Mouse (Mus musculus) lung, postnatal 4 days (tissue): ENCODE data around the gene Klf12.

ENCODE experiments used
- DNase-seq, 2 experiments: peaks; one replicate each; pipeline ENCODE4 v3.0.0; 2021

The Klf12 gene

DNA sequence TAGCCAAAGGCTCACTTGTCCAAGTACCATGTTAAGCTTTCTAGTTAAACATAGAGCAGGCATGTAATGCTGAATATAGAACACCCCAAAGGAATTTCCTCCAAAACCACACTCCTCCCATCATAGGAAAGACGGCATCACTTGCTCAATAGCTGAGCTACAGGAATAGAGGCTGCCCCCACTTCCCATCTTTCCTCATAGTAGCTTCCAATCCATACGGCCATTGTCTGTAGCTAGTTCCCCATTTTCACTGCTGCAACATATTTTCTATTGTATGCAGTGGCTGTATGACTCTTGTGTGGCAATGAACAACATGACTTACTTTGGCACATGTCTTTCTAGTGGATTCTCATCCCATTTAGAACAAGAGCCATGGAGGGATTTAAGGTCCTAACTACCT lies 267.3 kb downstream of the Klf12 start:
- DNase-seq = no peak

DNA sequence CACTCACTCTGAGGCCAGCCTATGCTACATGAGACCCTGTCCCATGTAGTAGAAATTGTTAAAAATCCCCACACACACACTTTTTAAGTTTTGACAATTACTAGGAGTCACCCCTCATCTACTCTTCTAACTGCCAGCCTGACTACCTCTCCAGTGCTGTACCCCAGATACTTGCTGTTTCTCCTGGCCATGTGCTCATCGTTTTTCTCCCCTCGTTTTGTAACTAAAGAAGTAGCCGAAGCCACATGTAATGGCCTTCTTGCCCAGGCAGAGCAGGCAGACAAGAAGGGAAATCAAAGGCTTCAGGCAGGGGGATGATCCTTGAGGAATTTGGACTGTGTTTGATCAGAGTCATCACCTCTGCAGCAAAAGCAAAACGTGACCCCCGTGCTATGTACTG lies 274.0 kb downstream of the Klf12 start:
- DNase-seq = no peak

DNA sequence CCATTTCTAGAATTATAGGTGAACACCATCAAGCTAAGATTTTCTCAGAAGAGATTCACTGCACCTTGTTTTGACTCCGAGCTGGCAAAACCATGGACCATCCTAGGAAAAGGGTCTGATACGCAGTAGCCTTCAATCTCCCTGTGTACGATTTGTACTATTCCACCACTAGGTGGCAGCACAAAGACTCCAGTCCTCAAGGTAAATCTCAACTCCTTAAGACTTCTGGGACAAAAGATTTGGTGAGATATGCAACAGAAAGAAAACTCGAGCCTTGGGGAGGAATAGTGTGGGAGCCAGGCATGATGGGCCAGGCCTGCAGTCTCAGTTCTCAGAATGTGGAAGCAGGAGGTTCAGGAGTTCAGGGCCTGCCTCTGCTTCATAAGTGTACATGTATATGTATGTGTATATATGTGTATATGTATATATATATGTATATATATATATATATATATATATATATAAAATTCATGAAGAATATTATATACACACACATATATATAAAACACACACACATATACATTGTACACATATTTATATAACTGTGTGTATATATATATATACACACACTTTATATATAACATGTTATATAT lies 274.6 kb downstream of the Klf12 start:
- peak in 1 of 2 experiments; percentile 27 for DNase-seq

DNA sequence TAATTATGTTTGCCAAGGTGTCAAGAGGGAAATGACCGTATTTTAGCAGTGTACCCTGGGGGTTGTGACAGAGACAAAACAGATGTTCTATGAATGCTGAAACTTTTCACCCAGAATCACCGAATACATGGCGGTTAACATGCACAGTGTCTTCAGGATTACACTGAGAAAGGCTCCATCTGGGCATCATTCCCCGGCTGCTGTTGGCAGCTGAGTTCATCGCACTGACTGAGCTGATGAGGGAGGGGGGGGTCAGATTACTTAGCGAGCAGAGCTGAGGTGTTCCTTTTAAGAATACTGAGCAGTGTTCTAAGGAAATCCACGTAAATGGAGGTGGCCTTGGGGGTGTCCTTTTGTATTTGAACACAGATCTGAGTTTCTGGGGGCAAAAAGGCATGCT lies 301.0 kb downstream of the Klf12 start:
- peak in 1 of 2 experiments; percentile 22 for DNase-seq

DNA sequence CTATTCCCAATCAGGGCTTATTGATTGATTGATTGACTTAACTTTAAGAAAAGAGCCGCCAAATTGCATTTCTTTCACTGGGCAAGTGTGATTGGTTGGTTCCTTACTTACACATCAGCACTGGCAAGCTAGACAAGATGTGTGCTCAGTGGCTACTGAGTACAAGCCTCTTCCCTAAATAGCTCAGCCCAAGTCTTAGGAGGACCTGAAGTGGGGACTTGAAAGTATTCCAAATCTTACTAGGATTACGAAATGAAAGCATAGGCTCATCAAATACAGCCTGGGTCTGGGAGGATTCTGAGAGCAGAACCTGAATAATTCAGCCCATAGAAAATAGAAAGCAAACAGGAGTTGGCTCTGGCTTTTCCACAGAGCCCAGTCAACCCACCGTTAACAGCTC lies 303.3 kb downstream of the Klf12 start:
- no peak for DNase-seq

DNA sequence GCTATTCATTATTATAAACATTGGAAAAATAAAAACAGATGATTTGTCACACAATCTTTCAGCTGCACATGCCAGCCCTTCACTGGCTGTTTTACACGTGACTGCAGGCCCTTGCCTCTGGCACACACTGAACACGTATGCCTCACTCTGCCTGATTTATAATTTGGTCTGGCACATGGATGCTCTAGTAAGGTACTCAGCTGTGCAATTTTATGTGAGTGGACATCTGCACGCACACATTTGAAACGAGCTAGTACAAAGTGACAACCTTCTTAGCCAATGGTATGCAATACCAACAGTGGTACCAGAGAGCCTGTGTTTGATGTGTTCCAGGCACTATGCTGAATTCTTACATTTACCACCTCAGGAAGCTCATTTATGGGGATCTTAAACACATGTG lies 316.6 kb downstream of the Klf12 start:
- no peak for DNase-seq

DNA sequence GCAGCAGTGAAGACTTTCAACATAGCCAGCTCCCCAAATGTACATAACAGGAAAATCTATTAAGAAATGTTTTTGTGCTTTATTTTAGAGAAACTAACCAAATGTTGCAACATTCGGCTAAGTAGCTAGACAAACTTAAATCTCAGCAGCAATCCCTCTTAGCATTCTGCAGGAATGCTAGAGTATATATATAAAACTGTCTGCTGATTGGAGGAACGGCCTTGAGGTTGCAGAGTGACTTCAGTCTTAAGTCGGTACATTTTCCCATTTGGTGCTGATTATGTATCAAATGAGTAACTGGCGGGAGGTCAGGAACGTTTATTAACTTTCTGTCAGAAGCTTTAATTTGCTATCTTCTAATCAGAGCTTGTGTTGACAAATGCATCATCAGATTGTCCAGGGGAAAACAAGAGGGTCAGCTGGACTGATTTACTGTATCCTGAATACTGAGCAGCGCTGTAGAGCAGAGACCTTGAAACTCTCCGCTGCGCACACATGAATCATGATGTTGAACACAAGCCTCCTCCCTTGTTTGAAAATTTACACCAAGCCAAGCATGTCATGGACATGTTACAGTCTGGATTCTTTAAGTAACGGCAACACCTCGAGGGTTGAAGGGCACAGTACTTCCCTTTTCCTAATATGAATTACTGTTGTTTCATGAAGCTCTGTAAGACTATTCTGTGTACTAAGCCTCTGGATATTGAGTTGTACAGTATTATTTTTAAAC lies 323.8 kb downstream of the Klf12 start:
- DNase-seq = no peak

DNA sequence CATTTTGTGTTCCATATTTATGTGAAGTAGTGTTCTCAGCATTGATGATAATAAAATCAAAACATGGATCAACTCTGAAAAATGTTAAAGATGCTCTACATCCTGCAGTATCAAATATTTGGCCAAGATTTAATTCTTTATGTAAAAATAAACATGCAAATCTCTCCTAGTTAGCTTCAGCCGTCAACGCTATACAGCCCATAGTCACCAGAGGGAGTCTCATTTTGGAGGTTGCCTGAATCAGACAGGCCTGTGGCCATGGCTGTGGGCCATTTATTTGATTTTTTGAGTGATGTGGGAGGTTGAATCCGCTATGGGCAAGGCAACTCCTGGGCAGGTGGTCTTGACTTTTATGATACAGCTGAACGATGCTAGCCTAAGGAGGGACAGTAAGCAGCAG lies 329.3 kb downstream of the Klf12 start:
- no peak for DNase-seq

DNA sequence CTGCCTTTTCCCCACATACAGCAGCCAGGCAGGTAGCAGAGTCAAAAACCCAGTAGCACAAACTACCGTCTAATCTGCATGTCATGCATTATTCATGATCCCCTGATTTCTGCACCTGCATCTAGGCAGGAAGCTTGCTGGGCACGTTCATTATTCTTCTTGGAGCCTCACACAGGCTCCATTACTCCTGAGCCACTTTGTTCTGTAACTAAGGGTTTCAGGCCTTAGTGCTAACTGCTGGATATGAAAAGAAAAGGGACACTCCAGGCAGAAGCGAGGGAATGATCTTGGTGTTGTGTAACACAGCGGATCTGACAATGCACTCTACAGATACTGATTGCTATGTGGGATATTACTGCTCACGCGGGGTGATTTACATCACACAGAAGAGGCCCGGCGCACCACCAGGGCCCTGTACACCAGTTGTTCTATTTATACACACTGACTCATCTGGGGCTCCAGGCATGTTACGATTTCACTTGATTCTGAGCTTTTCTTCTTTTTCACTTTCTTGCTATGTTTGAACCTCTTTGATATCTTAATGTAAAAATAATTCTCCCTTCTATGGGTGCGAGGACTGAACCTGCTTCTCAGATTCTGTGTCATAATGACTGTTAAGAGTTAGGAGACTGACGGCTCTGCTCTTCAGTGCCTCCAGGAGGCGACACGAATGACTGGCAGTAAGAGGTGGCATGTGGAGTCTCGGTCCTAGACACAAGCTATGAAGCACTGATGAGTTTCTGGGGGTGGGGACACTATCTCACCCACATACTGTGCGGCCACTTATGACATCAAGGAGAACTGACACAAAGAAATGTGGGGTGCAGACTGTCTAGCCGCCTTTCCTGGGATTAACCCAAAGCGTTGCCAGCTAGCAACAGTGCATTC lies 340.0 kb downstream of the Klf12 start:
- no peak for DNase-seq

DNA sequence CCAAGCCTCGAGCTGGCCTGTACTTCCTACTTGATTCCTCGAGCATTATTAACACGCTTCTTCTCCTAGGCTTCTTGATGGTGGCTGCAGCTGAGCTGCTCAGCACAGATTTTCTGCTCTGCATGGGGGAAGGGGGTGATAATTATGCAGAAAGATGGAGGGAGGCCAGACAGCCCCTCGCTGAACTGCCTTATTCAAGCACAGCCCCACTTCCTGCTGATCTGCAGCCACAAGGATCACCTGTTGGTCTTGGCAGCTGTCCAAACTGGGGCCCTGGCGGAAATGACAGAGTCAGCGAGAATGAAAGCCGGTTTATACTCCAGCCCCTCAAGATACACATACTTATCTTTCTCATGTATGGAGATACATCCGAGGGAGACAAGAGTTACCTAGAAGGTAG lies 341.3 kb downstream of the Klf12 start:
- peak; percentile 63 for DNase-seq

DNA sequence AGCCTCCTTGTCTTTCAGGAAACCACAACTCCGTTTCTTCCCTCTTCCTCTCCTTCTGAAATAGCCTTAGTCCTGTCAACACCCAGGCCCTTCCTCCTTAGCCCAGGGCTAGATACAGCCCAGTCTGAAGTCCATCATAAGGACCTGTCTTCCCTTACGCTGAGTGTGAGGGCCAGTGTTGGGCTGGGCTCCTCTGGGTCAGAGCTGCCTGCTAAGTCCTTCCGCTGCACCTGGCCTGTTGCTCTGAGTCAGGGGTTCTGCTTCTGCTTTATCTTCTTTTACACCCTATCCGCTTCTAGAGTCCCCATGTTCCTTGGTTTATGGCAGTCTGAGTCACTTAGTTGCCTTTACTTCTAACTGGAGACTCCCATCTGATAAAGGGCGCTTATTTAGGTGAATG lies 351.0 kb downstream of the Klf12 start:
- no peak for DNase-seq

DNA sequence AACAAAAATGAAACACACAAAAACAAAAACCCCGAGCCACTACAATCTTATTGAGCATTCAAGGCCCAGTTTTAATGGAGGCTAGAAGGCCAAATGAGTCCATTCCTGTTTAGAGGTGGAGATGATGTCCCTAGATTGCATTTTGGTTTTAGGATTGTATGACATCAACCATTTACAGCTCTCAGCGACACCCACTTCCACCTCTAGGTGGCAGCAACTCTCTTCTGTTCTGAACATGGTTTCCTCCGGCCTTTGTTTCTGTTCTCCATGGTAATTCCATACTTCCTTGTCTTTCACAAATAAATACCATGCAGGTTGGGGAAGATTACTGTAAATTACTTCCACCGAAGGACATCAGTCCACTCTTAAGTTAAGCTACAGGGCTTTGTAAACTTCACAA lies 352.6 kb downstream of the Klf12 start:
- peak; percentile 34 to 71 for DNase-seq

DNA sequence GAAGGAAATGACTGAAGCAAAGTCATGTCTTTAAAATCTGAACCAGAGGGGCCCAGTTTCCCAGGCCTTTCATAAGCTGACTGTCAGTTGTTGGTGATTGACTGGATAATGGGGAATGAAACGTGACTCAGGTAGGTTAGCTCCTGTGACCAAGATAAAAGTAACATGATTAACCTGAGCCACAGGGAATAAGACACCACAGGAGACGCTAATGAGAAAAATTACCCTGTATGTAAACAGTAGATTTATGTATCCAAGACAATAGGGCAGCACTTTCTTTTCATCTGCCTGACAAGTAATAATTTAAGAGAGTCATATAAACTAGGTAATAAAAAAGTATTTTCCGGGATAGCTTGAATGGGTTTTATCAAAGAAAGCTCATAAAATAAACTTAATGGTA lies 372.6 kb downstream of the Klf12 start:
- no peak for DNase-seq

DNA sequence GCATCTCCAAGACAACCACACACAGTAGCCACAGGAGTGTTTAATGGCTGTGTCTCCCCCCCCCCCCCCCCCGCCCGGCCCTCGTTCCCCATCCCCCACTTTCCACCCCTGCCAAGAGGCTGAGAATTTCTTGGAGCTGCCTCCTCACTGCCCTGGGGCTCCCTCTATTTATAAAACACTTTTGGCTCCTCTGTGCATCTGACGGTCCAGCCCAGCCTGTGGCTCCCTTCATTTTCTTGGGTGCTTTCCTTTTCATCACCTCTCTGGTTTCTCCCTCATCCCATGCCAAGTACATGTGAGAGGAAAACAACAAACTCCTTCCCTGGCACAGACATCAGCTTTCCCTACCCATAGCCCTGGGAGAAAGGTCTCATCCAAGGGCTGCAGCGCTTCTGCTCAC lies 373.6 kb downstream of the Klf12 start:
- DNase-seq = no peak

DNA sequence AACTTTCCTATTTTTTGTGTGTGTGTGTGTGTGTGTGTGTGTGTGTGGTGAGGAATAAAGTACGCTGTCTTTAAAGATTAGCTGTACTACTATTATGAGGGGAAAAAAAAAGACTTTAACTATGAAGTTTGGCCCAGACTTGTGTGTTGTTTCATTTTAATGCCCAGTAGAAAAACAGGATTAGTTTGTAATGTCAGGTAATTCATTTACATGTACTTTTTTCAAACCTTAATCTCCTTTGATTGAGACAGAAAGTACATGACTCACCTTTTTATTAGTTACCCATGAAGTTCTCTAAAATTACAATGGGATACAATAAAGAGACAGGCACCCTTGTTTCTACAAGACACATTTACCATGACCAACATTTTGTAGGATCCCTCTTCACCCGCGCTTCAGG lies 383.6 kb downstream of the Klf12 start:
- no peak for DNase-seq

DNA sequence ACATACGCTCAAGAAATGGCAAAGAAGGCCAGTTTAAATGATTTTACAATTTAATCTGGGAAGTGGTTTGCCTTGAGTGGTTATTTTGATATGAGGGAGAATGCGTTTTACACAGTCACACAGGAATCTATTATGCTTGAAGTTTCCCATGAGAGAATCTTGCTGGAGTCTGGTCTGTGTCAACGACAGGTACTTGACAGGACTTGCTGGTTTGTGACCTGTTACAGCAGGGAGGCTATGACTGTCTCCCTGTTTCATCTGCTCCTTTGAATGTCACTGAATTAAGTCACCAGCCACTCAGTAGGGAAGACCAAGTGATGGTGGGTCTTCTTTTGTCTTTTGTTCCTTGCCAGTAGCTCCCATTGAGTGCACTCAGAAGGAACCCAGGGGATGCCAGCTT lies 385.6 kb downstream of the Klf12 start:
- DNase-seq = no peak

DNA sequence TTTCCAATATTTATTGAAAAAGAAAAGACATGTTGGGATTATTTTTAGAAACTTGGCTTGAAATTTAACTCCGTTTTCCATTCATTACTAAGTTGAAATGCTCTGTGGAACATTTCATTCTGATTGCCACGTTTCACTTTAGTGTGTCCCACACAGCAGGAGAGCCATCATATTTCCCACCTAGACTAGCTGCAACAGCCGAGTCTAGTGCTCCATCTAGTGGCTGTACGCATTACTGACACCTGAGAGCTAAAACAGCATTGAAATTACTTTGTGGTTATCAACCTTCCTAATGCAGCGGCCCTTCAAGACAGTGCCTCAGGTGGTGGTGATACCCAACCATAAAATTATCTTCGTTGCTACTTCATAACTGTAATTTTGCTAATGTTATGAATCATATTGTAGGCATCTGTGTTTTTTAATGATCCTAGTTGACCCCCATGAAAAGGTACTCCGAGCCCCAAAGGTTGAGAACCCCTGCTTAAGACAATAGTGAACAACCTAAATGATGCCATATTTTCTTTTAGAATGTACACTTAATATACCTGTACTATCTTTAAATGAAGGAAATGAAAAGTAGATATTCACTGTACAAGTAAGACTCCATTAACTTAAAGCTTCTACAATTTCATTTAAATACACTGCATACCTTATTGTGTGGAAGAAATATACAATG lies 389.6 kb downstream of the Klf12 start:
- DNase-seq = peak; percentile 38 to 74

DNA sequence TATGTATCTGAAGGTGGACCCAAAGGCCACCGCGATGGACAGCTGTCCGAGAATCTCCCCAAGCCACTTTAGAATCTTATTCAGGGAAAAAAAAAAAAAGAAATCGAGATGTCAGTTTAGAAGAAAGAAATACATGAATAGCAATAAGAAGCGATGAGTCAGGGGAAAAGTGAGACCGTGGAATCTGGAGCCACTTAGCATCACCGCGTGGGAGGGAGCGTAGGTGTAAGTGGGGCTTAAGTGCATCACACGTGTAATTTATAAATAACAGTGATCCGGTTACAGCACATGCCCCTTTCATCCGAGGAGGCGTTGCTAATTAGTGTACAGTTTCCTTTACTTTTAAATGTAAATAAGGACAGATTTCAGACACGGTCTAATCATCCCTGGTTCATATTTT lies 390.4 kb downstream of the Klf12 start:
- no peak for DNase-seq

DNA sequence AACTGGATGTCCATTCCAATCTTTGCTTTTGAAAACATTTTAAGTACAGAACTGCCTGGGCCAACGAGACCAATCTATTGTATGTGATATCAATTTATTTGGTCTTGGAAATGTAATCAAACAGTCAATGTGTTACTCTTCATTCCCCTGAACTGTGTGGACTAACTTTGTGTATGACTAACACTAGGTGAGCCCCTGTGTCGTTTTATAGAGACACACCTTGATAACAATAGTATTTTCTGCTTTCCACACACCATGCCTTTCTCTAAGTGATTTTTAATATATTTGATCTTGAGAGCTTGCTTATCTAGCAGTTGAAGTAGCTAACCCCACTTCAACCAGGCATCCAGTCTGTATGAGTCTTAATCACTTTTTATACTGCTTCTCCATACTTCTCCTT lies 398.0 kb downstream of the Klf12 start:
- DNase-seq = no peak

DNA sequence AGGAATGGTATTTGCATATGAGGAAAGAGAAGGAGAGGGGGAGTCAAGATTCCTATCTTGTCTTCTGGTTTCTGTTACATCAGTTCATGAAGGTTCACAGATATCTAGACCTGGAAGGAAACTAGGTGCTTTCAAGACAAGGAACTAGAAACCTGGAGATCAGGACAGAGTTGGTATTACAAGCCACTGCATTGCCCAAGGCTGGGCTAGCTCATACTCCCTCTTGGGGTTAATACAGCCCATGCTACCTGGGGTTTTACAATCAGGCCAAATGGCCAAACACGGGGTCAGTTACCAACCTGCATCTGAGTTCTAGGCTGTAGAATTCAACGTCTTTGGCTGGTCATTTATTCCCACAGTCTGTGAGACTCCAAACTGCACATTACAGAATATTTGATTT lies 398.9 kb downstream of the Klf12 start:
- DNase-seq = no peak

DNA sequence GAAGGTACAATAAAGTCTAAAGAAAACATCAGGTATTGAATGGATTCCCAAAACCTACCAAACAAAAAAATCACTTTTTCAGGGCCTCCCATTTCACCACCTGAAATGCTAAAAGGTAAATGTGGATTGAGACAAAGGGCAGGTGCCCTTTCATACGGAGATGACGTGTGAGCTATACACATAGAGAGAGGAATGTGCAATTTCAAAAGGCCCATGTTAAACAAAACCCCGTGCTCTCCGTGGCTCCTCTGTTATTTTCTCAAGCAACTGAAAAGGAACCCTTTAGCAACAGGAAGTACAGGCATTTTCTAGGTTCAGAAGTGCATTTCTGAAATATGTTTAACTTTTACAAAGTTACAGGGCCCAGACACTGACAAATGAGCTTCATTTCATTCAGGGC lies 399.4 kb downstream of the Klf12 start:
- no peak for DNase-seq

DNA sequence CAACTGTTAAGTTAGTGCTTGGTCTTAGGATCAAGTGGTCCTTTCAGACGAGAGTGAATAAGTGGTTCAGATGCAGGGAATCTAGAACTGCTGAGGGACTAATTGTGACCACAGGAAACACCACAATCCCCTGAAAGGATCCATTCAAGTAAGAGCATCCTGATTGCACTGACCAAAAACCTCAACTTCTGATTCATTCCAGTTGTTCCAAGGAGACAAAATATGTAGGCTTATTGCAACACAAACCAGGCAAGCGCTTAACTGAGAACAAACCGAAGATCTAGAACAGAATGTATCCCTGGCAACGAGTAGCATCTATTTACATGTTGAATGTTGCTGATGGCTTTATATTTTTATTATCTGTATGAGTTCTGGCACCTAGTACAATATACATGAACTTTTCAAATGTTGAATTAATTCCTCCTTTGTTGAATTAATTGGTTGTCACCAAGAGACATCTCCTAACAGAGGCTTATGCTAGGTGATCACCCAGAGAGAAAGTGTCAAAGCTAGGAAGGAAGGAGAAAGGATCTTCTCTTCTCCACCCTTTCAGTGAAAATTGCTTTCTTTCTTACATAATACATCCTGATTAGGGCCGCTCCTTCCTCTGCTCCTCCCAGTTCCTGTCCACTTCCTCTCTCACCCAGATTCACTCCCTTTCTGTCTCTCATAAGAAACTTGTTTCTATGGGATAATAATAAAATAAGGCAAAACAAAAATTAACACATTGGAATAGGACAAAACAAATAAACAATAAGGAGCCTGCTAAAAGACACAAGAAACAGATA lies 407.5 kb downstream of the Klf12 start:
- no peak for DNase-seq

DNA sequence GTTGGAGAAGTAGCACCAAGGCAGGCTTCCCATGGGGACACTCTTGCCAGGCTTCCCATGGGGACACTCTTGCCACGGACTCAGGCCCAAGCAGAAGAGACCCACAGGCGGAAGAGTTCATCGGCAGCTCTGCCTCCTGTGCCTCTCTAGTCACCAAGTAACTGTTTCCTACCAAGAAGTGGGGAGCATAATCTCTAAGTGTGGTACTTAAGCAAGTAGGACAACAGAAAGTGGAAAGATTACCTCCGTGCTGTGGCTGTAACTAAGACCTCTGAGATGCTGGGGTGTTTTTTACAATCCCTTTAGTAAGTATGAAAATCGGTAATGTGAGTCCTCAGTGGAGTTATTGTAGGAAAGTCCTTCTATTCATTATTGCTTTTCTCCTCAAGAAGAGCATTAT lies 410.8 kb downstream of the Klf12 start:
- DNase-seq = no peak
